Mouse (Mus musculus) kidney, postnatal 25 days (tissue): ENCODE results near the gene Slc2a12.
A peak's percentile ranks its signal among the peaks of the same experiment; 100 is the strongest.

Experiments used
- DNase-seq, 2 experiments: peaks; one replicate each; pipeline ENCODE4 v3.0.0; 2021; ENCODE audit warnings: mixed read lengths in 2 of 2

Gene Slc2a12

GRCm38 (mm10) chr10:22730992-22731271 lies 86.1 kb downstream of the Slc2a12 start:
- no peak for DNase-seq

GRCm38 (mm10) chr10:22731272-22732093 lies 86.7 kb downstream of the Slc2a12 start, which contains the start of gene Tbpl1:
TSS of gene Tbpl1 (minus strand) at chr10:22731938.
- peak; percentile 95 to 98 for DNase-seq

- DNase-seq, result no peak
These were observed 87.4 kb downstream of the Slc2a12 start for GRCm38 (mm10) chr10:22732181-22732580.

- DNase-seq, result no peak
These were observed 101.1 kb downstream of the Slc2a12 start for GRCm38 (mm10) chr10:22745922-22746321.

- DNase-seq, result no peak
These were observed 101.8 kb downstream of the Slc2a12 start for GRCm38 (mm10) chr10:22746334-22747322.

- DNase-seq, result no peak
These were observed 106.4 kb downstream of the Slc2a12 start for GRCm38 (mm10) chr10:22751175-22751682.
